Mouse (Mus musculus) small intestine, adult 2 months (tissue): ENCODE results near the gene Degs1.

Experiments used
- CTCF ChIP-seq: fragments of 200-500 bp; IDR thresholded peaks from 2 replicates; pipeline ENCODE4 v1.5.1; 2012; ENCODE audit warnings: low read depth, mild to moderate bottlenecking, control low read depth, inconsistent platforms, low read length, moderate library complexity, mixed read lengths; ENCODE audit not compliant: insufficient replicate concordance, insufficient read length; ENCODE audit errors: extremely low read depth
- POLR2A ChIP-seq: fragments of 200-500 bp; IDR thresholded peaks from 2 replicates; pipeline ENCODE4 v1.6.1; 2012; ENCODE audit warnings: low read depth, mild to moderate bottlenecking, control low read depth, inconsistent platforms, low read length, moderate library complexity

GRCm38 (mm10) chr1:182302916-182303315 lies 20.3 kb upstream of the Degs1 start:
- TF ChIP-seq CTCF (no peak), POLR2A (no peak)
